Mouse (Mus musculus) frontal cortex, adult 2 months (tissue): ENCODE measurements around the gene Kidins220. TPM values are rescaled to one million over a fixed set of nuclear protein-coding genes. Genes with fewer than 3 reads are reported as not detected.

Experiments used
- DNase-seq, 2 experiments: peaks; one replicate each; pipeline ENCODE4 v3.0.0; 2022; ENCODE audit warnings: low spot score in 1 of 2; ENCODE audit errors: extremely low spot score in 1 of 2
- polyA plus RNA-seq: library from polyadenylated mRNA; depleted of rRNA; stranded (reverse); fragments of >200 nt; gene quantifications from 2 replicates; pipeline ENCODE4 v1.2.3, GENCODE M21; 2012

The Kidins220 gene
- polyA plus RNA-seq, 1 experiment = 221 TPM

DNA sequence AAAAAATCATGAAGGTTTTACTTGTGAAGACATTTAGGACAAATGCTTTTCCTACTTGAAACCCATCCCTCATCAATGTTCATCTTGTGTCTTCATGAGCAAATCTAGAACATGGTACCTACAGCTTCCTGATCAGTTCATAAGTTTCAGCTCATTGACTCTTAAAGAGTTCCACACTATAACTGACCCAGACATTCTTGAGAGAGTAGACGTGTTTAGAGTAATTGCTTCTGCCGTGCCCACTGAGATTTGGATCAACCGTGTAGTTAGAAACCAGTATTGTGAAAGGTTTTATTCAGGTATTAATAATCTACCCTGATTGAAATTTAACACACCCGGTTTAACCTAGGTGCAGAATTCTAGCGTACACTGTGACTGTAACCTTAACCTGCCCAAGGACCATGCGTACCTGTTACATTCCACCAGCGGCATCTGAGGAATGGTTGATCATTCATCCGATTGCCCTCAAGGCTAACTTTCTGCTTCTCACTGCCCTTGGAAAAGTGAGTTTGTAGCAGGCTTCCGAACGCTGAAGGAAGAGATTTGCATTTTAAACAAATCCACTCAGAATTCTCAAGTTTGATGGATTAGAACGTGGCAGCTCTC, 12.3 kb upstream of the Kidins220 start:
- no peak for DNase-seq

DNA sequence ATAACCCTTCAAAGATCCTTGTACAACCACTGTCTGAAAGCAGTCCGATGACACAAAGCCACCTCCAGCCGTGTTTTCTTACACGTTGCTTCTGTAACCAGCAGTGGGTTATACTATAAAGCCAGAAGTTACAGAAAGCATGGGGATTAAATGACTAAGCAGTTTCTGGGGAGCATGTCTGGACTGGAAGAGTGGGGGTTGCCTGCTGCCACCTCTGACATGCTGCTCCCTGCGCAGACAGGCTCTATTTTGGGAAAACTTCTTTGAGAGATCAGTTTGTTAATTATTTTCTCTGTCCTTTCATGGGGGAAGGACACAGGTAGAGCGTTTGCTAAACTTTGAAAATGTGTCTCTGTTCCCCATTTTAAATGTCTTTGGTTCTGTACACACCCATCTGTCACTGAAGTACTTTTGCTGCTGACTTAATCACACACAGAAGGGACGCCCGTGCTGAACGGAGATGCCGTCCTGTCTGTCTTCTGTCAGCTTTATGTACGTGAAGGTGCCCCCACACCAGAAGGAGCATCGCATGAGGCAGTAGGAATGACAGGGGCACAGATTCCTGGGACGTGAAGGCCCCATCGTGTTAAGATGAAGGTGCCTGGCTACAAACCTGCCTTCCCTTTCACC, 11.2 kb upstream of the Kidins220 start:
- DNase-seq = no peak

DNA sequence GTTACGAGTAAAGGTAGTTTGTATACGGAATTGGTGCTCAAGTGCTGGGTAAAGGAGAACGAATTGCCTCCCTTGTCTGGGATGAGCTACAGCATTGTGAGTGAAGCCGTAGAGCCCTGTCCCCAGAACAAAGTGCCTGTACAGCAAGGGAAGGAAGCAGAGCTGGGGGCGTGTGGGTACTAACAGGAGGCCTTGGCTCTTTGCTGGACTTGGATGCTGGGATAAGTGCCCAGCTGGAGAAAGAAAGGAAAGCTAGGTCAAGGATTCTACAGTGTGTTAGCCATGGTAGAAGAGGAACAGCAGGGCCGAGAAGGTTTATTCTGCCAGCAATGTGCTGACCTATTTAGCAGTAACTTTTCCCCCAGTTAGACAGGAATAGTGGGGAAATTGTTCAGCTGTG, 9.3 kb upstream of the Kidins220 start:
- DNase-seq = peak; percentile 38 to 58

DNA sequence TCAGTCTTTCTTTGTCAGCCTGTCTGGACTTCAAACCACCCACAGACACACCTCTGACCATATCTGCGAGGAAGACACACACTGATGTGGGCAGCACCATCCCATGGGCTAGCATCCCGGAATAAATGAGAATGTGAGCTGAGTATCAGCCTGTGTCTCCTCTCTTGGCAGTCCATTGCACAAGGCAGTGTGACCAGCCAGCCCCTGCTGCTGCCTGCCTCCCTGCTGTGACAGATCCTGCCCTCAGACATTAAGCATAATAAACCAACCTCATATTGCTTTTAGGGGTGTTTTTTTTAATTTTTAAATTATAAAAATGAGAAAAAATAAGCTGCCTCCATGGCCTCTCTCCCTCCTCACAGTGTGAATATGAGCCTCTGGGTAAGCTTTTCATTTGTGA, 8.7 kb upstream of the Kidins220 start:
- DNase-seq = no peak

DNA sequence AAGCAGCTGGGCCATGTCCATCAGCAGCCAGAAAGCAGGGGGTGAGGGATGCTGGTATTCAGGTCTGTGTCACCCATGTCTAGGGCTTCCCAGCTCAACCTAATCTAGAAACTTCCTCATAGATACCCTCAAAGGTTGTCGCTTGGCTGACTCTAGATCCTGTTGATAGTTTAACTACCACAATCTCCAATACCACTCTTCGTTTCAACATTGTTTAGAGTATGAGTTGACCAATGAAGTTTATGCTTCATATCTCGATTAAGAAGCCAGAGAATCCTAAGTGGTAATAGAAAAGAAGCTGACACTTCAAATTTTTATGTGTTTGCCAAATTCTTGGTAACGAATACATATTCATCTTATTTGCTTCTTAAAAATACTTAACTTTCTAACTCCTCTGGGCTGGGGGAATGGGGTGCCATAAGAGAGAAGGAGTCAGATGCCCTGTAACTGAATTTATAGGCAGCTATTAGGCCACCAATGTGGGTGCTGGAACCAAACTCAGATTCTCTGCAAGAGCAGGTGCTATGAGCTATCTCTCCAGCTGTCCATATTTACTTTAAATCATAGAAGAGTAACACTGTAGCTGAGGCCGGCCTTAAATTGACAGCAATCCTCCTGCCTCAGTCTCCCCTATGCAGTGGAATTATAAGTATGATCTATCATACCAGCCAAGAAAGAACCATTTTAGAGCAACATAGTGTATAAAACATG, 3.1 kb upstream of the Kidins220 start:
- no peak for DNase-seq

DNA sequence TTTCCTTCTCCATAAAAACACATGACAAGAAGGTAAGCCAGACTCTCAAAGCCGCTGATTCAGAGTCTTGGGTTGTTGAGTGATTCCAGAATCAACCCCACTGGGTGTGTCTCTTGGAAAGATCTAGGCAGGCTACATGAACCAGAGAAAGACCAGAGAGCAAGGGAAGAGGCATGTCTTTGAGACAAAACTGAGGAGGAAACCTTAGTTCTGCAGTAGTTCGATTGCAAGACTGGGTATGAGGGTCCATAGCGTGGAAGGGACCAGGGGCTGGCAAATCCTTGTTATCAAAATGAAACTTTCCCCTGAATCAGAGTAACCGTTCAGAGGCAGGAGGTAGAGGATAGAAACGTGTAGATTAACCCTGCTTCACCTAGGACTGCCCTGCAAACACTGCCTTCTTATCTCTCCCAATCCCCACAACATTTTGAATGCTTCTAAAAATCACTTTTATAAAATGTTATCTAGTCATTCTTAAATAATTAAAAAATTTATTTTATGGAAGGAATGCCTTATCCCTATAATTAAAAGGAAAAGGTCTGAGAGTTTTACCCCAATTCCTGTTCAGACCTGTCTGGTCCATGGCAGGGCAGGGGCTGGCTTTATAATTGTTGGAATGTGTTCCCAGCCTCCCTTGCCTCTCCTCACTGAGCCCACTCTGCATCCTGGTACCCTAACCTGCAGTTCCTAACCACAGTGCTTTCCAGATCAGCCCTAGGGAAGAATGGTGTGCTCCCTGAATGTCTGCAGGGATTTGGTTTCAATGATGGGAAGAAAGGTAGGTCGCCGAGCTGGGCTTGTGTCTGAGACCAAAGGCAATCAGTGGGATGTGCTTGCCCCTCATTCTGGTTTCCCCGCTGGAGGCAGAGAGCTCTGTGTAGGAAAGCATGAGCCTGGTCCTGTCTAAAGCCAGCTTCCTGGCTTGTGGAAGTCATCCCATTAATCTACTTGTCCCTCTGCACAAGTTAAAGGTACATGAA, 2.1 kb upstream of the Kidins220 start:
- no peak for DNase-seq

DNA sequence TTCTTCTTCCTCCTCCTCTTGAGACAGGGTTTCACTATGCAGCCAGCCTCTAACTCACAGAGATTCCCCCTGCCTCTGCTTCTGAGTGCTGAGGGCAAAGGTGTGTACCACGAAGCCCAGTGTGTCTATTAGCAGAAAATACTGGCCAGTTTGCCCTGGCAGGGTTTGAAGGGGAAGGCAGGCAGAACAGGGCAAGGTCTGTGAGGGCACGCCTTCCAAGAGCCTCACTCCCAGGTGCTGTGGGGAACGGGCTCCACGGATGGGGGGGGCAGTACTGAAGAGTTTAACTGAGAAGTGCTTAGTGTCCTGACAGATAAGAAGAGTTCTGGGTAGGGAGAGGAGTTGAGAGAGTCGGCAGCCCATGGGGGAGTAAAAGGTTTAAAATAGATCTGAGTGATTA, 1.1 kb upstream of the Kidins220 start:
- DNase-seq = no peak

DNA sequence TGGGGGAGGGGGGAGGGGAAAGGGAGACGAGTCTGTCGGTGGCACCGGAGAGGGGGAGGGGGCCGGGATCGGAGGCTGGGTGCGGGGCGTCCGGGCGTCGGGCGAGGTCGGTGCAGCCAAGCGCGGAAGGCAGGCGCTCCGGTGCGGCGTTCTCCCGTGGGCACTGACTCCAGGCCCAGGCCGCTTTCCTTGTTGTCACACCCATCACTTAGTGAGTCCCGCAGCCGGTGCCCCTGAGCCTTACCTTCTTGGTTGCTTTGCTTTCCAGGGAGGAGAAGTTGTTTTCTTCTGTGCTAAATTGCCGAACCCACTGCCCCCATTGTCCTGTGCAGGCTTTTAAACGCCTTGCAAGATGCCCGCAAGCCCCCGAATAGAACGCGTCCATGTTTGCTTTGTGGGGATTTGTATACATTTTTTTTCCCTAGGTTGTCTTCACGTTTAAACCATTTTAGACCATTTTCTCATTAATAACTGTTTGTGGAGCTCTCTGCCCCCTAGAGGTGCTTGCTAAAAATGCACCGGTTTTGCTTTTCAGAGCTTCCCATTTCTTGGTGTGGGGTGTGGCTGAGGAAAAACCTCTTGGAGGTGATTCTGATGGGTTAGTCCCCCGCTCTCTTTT, 499 bp downstream of the Kidins220 start:
- peak; percentile 62 to 88 for DNase-seq

DNA sequence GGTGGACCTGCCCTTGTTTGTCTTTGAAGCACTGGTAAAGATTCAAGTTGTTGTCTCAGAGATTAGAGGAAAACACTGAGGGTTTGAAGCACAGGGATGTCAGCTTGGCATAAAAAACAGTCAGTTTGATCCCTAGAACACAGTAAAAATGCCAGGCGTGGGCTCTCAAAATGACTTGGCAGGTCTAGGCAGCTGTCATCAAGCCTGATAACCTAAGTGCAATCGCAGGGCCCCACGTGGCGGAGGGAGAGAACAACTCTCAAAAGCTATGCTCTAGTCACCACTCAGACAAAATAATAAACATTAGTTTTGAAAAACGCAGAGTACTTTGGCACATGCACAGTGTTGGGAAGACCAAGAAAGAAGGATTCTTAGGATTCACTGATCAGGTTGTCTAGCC, 10.5 kb downstream of the Kidins220 start:
- no peak for DNase-seq

DNA sequence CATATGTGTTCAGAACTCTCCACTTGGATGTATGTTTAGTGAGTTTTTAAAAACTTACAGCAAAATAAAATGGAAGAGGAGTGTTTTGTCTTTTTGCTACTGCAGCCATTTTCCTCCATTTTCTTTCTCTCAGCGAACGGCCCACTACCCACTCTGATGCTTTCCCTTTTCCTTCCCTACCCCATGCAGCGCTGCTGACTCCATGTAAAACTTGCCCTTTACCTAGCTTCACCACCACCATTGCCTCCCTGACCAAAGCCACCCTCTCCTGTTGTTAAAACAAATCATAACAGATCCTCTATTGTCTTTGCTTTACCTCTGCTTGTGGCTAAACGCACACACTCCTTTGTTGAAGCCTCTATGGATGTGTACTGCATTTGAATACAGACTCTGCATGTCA, 20.6 kb downstream of the Kidins220 start:
- no peak for DNase-seq

DNA sequence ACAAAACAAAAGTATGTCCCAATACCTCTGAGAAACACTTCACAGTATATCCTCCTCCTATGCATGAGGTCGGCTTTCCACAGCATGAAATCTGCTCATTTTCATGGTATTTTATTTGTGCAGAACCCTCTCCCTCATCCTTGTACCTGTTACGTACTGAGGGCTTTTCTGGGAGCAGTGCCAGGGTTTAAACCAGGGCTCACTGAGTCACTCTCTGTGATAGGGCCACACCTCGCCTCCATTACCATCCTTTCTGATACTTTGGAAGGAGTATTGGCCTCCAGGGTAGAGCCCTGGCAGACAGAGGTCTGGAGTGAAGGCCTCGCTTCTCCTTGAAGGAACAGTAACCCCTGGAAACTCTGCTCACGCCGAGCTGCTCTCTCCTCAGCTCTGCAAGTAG, 30.6 kb downstream of the Kidins220 start:
- no peak for DNase-seq

DNA sequence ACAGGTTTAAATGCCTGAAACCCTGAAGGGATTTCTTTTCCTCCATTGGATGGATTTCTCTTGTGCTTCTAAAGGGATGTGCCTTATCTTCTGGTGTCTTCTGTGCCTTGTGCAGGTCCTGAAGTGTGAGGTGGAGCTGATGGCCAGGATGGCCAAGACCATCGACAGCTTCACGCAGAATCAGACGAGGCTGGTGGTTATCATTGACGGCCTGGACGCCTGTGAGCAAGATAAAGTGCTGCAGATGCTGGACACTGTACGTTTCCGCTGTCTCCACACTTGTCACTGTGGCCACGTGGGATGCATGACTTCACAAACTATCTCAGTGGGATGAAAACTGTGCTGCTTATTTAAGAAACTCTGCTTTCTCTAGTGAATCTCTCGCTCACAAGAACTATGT, 35.2 kb downstream of the Kidins220 start:
- DNase-seq = no peak

DNA sequence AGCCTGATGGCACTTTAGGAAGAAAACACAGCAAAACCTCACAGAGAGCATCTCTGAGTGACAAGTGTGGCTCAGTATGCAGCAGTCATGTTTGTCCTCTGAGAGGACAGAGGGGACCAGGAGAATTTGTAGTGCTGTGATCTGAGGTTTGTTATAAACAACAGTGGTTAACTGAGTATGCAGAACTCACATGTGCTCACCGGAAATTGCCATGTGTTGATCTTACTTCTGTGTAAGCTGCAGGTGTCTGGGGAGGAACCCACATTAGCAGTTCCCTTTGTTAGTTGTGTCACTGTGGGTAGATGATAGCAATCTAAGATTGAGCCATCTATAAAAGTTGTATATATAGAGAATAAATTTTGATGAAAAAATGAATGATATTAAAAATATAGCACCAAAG, 35.7 kb downstream of the Kidins220 start:
- DNase-seq = no peak

DNA sequence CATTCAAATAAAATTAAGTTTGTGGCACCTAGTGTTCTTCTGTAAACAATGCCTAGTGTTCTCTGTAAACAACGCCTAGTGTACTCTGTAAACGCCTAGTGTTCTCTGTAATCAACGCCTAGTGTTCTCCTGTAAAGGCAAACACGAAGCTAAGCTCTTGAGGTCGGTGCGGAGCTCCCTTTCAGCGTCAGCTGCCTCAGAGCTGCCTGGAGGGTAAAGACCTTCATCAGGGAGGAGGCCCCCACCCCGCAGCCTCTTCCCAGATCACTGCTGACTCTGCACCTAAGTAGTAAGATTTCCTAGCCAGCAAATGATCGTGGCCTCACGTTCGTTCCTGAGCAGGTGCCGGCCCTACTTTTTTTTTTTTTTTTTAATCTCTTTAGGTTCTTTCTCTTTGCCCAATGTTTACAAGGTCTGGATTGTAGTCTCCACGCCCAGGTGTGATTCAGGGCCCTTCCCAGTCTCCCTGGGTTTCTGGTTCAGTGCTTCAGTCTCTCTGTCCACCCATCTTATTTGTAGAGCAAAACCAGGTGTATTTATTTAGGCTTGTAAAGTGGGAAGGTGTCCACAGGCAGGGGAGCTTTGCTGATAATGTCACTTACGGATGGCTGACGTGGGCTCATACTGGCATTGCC, 37.1 kb downstream of the Kidins220 start:
- no peak for DNase-seq

DNA sequence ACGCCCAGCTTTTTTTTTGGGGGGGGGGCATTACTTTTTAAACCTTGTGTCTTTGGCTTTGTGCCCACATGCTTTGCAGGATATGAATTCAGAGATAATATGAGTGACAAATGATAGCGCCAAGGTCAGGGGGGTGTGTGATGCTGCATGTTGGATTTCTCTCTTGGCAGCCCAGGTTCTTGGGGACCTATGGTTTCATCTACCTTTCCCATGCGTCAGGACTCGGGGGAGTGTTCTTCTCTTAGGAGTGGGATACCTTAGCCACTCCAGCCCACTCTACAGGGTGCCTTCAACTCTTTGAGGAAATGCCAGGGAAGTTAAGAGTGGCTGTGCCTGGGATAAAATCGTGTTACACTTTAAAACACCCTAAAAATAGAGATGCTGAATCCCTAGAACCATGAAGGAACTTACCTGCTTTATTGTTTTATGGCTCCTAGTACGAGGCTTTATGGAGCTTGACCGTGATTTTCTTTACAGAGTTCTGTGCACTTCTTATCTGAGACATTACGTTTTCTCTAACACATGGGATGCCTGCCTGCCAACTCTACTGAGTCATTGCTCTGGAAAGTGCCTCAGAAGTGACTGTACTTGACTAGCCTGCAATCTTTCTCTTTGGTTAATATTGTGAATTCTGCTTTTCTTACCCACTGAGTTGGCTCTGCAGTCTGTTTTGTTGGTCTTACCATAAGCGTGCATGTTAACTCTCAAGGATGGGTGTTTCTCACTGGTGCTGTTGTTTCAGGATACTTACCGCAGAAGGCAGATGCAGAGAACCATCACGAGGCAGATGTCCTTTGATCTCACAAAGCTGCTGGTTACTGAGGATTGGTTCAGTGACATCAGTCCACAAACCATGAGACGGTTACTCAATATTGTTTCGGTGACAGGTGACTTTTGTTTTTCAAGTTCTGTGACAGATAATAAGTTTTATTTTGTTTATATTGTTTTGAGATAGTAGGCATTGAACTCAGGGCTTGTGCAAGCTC, 38.1 kb downstream of the Kidins220 start:
- DNase-seq = peak in 1 of 2 experiments; percentile 76

DNA sequence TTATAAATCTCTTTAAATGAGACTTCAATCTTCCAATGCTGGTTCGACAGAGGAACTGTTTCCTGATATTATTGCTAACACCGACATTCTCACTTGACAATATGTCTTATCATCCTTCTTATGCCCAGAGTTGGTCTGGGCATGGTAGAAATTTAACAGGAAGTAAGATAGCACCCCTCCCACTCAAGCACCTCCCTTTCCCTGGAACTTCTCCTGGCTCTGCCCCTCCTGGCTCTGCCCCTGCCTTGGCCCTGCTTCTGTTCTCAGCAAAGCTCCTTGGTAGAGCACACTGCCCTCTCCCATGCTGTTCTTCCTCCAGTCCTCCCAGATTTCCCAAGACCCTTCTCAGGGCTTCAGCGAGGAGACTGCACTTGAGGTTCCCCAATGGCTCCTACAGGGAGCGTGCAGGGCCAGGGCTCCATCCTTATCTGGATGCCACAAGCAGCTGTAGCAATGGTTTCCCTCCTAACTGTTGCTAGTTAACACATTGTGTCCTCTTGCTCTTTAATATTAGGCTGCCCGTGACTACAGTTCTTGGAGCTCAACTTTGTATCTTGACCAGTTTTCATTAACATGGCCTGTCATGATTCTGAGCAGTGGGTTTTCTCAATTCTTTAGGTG, 39.7 kb downstream of the Kidins220 start:
- no peak for DNase-seq

DNA sequence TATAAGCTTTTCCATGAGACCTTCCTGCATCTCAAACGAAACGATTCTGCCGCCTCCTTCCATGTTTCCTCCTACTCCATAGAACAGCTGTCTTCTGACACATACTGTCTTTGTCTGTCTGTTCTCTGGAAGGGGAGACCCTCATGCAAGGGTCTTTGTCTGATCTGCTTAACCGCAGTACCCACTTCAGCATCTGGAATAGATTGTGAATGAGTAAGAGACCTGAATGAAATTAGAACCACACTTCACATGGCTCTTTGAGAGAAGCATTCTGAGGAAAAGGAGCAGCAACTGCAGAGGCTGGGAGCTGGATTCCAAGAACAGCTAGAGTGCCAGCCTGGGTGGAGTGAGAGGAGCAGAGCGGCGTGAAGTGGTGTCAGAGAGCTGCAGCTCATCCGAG, 40.2 kb downstream of the Kidins220 start:
- DNase-seq = no peak

DNA sequence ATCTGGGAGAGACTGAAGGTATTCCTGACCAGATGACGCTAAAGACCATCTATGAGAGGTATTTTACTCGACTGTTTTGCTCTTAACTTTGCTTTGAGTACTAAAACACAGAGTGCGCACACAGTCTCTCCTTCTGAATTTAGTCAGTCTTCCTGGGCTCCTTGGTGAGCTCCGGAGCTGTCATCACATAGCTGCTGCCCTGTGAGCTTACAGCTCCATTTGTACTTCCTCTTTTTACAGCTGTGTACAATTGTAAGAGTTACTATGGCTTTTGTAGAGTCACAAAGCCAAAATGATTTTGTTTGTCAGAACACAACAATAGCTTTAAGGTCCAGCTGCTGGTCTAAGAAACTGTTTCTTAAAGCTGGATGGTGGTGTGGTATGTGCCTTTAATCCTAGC, 42.3 kb downstream of the Kidins220 start:
- DNase-seq = no peak
